Mouse (Mus musculus): ENCODE results near the gene Zfp280c. TPM values are rescaled to one million over a fixed set of nuclear protein-coding genes. Genes with fewer than 3 reads are reported as not detected.

Zfp280c gene
- total RNA-seq (2017): 14.7 and 16.8 TPM in 2 replicates

GRCm38 (mm10) chrX:48594099-48594760 lies at the start of gene Zfp280c:
Zfp280c (minus strand) TSS chrX:48594504.
- peak; percentile 83 for ATAC-seq (ENCODE audit: extremely low read depth, insufficient number of reproducible peaks, low FRiP score, poor library complexity, severe bottlenecking)

GRCm38 (mm10) chrX:48637032-48637431 lies 42.7 kb upstream of the Zfp280c start:
- no peak for ATAC-seq (ENCODE audit: extremely low read depth, insufficient number of reproducible peaks, low FRiP score, poor library complexity, severe bottlenecking)

GRCm38 (mm10) chrX:48624054-48624420 lies 29.7 kb upstream of the Zfp280c start:
- ATAC-seq (ENCODE audit: extremely low read depth, insufficient number of reproducible peaks, low FRiP score, poor library complexity, severe bottlenecking): no peak

- peak; percentile 81 for ATAC-seq (ENCODE audit: extremely low read depth, insufficient number of reproducible peaks, low FRiP score, poor library complexity, severe bottlenecking)
Observed at GRCm38 (mm10) chrX:48623379-48624053, 29.2 kb upstream of the Zfp280c start, which contains the start of gene Slc25a14. Slc25a14 (plus strand) TSS chrX:48623413.

GRCm38 (mm10) chrX:48623049-48623378 lies 28.7 kb upstream of the Zfp280c start:
- ATAC-seq (ENCODE audit: extremely low read depth, insufficient number of reproducible peaks, low FRiP score, poor library complexity, severe bottlenecking): no peak

GRCm38 (mm10) chrX:48604872-48605271 lies 10.6 kb upstream of the Zfp280c start:
- no peak for ATAC-seq (ENCODE audit: extremely low read depth, insufficient number of reproducible peaks, low FRiP score, poor library complexity, severe bottlenecking)

GRCm38 (mm10) chrX:48596906-48597305 lies 2.6 kb upstream of the Zfp280c start:
- ATAC-seq (ENCODE audit: extremely low read depth, insufficient number of reproducible peaks, low FRiP score, poor library complexity, severe bottlenecking): no peak

GRCm38 (mm10) chrX:48596053-48596452 lies 1.7 kb upstream of the Zfp280c start:
- no peak for ATAC-seq (ENCODE audit: extremely low read depth, insufficient number of reproducible peaks, low FRiP score, poor library complexity, severe bottlenecking)

GRCm38 (mm10) chrX:48593721-48594098 lies 594 bp downstream of the Zfp280c start:
- no peak for ATAC-seq (ENCODE audit: extremely low read depth, insufficient number of reproducible peaks, low FRiP score, poor library complexity, severe bottlenecking)

- no peak for ATAC-seq (ENCODE audit: extremely low read depth, insufficient number of reproducible peaks, low FRiP score, poor library complexity, severe bottlenecking)
Observed at GRCm38 (mm10) chrX:48583332-48583731, 11.0 kb downstream of the Zfp280c start.

GRCm38 (mm10) chrX:48532175-48532574 lies 62.1 kb downstream of the Zfp280c start:
- ATAC-seq (ENCODE audit: extremely low read depth, insufficient number of reproducible peaks, low FRiP score, poor library complexity, severe bottlenecking): 0 out of 2 replicates have a peak, but pooled peaks have one; percentile 51

- ATAC-seq (ENCODE audit: extremely low read depth, insufficient number of reproducible peaks, low FRiP score, poor library complexity, severe bottlenecking): no peak
Observed at GRCm38 (mm10) chrX:48526435-48526834, 67.9 kb downstream of the Zfp280c start.

- no peak for ATAC-seq (ENCODE audit: extremely low read depth, insufficient number of reproducible peaks, low FRiP score, poor library complexity, severe bottlenecking)
Observed at GRCm38 (mm10) chrX:48525866-48526265, 68.4 kb downstream of the Zfp280c start.

GRCm38 (mm10) chrX:48525332-48525731 lies 69.0 kb downstream of the Zfp280c start:
- ATAC-seq (ENCODE audit: extremely low read depth, insufficient number of reproducible peaks, low FRiP score, poor library complexity, severe bottlenecking): no peak

- peak; percentile 36; the same call in 1 of the 2 replicates for ATAC-seq (ENCODE audit: extremely low read depth, insufficient number of reproducible peaks, low FRiP score, poor library complexity, severe bottlenecking)
Observed at GRCm38 (mm10) chrX:48523512-48523911, 70.8 kb downstream of the Zfp280c start.

GRCm38 (mm10) chrX:48521651-48522050 lies 72.7 kb downstream of the Zfp280c start:
- ATAC-seq (ENCODE audit: extremely low read depth, insufficient number of reproducible peaks, low FRiP score, poor library complexity, severe bottlenecking): no peak

- no peak for ATAC-seq (ENCODE audit: extremely low read depth, insufficient number of reproducible peaks, low FRiP score, poor library complexity, severe bottlenecking)
Observed at GRCm38 (mm10) chrX:48519549-48520085, 74.7 kb downstream of the Zfp280c start.

- ATAC-seq (ENCODE audit: extremely low read depth, insufficient number of reproducible peaks, low FRiP score, poor library complexity, severe bottlenecking): peak; percentile 19; the same call in 1 of the 2 replicates
Observed at GRCm38 (mm10) chrX:48518808-48519548, 75.3 kb downstream of the Zfp280c start, which contains the start of gene Rab33a. Rab33a (plus strand) TSS chrX:48519285.

- no peak for ATAC-seq (ENCODE audit: extremely low read depth, insufficient number of reproducible peaks, low FRiP score, poor library complexity, severe bottlenecking)
Observed at GRCm38 (mm10) chrX:48518211-48518807, 76.0 kb downstream of the Zfp280c start.
